Mouse (Mus musculus): ENCODE results near the gene Catsper2. TPM values are rescaled to one million over a fixed set of nuclear protein-coding genes. Genes with fewer than 3 reads are reported as not detected.
"Not testable (repeated sequence)": the region's sequence is repeated elsewhere in the genome, so short reads cannot be mapped to it uniquely, and the experiment has no call there.

Gene Catsper2
- polyA plus RNA-seq, 1 experiment from 2014 or later = 3.8 TPM

DNA sequence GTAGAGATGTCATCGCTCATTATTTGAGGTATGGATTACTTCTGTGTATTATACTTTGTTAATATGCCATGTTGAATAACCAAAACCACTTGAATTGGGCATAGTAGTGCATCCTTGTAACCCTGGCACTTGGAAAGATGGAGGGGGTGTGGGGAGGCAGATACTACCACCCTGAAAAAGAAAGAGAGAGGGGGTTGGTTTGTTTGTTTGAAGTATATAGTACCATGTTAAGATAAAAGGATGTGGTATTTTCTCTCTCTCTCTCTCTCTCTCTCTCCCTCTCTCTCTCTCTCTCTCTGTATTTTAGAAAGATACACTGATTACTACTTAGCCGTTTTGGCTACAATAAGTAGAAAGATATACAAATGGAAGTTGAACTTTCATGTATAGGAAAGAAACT lies 12.3 kb upstream of the Catsper2 start:
- Histone ChIP-seq H3K4me2 (no peak overlapping the region), H3K4me3 (no peak overlapping the region), H3K4me1 (no peaks in the 10 kb centered on the region), H3K9ac (no peak overlapping the region), H3K36me3 (peaks cover 96% of the 10 kb centered on the region), H3K27ac (no peak overlapping the region), H3K27me3 (no peaks in the 10 kb centered on the region), H3K9me3 (no peaks in the 10 kb centered on the region)
- WGBS = 88% methylated on average over 2 of the region's 2 CpGs
- no peak for ATAC-seq (ENCODE audit: insufficient number of reproducible peaks, insufficient read depth, low FRiP score, low TSS enrichment, low read depth)

DNA sequence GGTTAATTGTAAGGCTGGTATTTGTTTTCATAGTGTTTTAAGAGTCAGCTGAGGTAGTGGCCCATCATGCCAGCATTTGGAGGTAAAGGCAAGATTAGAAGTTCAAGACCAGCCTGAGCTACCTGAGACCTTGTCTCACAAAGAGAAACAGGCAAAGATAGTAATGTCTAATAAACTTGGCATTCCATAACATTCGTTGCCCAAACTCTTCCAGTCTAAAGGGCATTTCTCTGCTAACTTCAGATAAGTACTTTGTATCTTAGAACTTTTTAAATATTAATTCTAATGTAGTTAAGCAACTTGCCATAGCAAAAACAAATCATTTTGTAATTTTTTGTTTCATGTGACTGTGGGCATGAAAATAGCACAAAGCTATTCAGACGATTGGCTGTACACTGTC lies 9.6 kb upstream of the Catsper2 start:
- Histone ChIP-seq H3K9me3 (no peaks in the 10 kb centered on the region), H3K4me2 (no peak overlapping the region), H3K9ac (no peak overlapping the region), H3K4me1 (0 out of 2 replicates have a peak, but pooled peaks cover 3% of the 10 kb centered on the region), H3K27ac (no peak overlapping the region), H3K36me3 (peaks cover 87% of the 10 kb centered on the region), H3K27me3 (no peaks in the 10 kb centered on the region), H3K4me3 (no peak overlapping the region)
- no peak for ATAC-seq (ENCODE audit: insufficient number of reproducible peaks, insufficient read depth, low FRiP score, low TSS enrichment, low read depth)
- 92% methylated on average over 2 of the region's 2 CpGs for WGBS

DNA sequence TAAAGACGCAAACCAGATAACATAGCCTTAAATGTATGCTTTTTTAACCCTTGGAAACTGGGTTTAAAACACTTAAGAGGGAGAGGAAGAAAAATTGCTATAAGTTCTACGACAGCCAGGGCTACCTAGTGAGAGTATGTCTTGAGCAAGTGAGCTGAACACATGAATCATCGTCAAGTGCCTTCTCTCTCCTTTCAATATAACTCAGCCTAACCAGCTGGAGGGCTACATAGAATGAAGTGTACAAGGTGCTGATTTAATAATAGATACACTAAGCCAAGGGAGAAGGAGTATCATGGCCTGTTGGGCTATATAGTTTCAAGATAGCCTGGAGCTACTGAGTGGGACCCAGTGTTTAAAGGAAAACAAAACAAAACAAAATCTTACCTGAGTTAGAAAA lies 4.9 kb upstream of the Catsper2 start:
- Histone ChIP-seq H3K4me1 (peaks cover 24% of the 10 kb centered on the region), H3K36me3 (peaks cover 54% of the 10 kb centered on the region), H3K4me3 (no peak overlapping the region), H3K9ac (no peak overlapping the region), H3K4me2 (no peak overlapping the region), H3K9me3 (no peaks in the 10 kb centered on the region), H3K27ac (no peak overlapping the region), H3K27me3 (no peaks in the 10 kb centered on the region)
- WGBS = 92% methylated on average over 3 of the region's 3 CpGs
- ATAC-seq (ENCODE audit: insufficient number of reproducible peaks, insufficient read depth, low FRiP score, low TSS enrichment, low read depth) = no peak

DNA sequence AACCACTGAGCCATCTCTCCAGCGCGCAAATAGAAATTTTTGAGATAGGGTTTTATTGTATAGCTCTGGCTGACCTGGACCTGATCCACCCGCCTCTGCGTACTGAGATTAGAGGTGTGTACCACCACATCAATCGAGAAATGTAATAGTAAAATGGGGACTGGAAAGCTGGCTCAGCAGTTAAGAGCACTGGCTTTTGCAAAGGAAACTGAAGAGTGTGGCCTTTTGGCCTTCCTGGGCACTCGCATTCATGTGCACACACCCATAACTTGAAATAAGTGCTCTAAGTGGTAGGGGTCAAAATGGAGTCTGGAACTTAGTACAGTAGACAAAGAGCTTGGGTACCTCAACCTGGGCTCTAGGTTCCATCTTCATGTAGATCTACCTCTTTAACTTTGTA lies 2.8 kb upstream of the Catsper2 start:
- ATAC-seq (ENCODE audit: insufficient number of reproducible peaks, insufficient read depth, low FRiP score, low TSS enrichment, low read depth) = no peak
- Histone ChIP-seq H3K27me3 (no peaks in the 10 kb centered on the region), H3K36me3 (peaks cover 35% of the 10 kb centered on the region), H3K9me3 (no peaks in the 10 kb centered on the region), H3K4me2 (peak overlapping the region; percentile 68), H3K9ac (no peak overlapping the region), H3K4me1 (peaks cover 24% of the 10 kb centered on the region), H3K27ac (no peak overlapping the region), H3K4me3 (peak overlapping the region; percentile 73; the same call in 1 of the 2 replicates)
- 92% methylated on average over 6 of the region's 6 CpGs for WGBS

DNA sequence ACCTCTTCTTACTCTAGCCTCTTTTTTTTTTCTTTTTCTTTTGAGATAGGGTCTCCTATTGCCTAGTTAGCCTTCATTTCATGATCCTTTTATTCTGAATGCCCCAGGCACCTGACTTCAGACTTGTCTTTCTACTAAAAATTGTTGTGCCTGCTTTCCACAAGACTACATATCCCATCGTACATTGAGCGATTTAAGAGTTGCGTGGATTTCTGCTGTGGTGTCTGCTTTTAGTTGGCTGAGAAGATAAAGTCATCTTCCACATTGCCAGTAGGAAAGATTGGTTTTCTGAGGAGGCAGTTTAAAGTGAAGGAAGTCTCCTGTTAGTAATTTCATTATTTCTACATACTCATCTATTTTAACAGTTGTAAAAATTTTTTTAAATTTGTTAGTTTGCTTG lies 2.0 kb upstream of the Catsper2 start:
- H3K4me3 ChIP-seq = peak overlapping the region; percentile 73
- no peak for ATAC-seq (ENCODE audit: insufficient number of reproducible peaks, insufficient read depth, low FRiP score, low TSS enrichment, low read depth)
- no peak overlapping the region for H3K27ac ChIP-seq
- peaks cover 24% of the 10 kb centered on the region for H3K4me1 ChIP-seq
- peak overlapping the region; percentile 62 for H3K9ac ChIP-seq
- H3K36me3 ChIP-seq = peaks cover 30% of the 10 kb centered on the region
- H3K9me3 ChIP-seq = no peaks in the 10 kb centered on the region
- no peaks in the 10 kb centered on the region for H3K27me3 ChIP-seq
- H3K4me2 ChIP-seq = peak overlapping the region; percentile 68
- 73% methylated on average over 3 of the region's 3 CpGs for WGBS

DNA sequence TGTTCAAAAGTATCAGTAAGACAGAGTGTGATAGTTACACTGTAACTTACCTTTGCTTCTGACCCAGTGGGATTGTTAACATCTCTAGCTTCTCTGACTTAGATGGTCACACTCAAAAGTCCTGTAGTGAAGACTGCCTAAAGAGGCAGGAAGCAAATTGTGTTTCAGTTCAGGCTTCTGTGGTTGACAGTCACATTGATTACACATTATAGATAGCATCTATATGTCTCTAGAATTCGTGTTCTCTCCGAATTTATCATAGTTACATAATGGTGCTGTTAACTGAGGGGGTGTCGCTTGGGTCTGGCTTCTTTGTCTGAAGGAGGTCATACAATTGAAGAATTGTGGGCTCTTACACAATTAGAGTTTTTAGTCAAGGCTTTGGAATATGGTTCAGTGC lies 1.5 kb upstream of the Catsper2 start:
- peak overlapping the region; percentile 62 for H3K9ac ChIP-seq
- ATAC-seq (ENCODE audit: insufficient number of reproducible peaks, insufficient read depth, low FRiP score, low TSS enrichment, low read depth) = no peak
- no peak overlapping the region for H3K27ac ChIP-seq
- H3K27me3 ChIP-seq = no peaks in the 10 kb centered on the region
- H3K36me3 ChIP-seq = peaks cover 26% of the 10 kb centered on the region
- peak overlapping the region; percentile 68 for H3K4me2 ChIP-seq
- H3K9me3 ChIP-seq = no peaks in the 10 kb centered on the region
- 57% methylated on average over 3 of the region's 3 CpGs for WGBS
- peaks cover 24% of the 10 kb centered on the region for H3K4me1 ChIP-seq
- H3K4me3 ChIP-seq = peak overlapping the region; percentile 73

DNA sequence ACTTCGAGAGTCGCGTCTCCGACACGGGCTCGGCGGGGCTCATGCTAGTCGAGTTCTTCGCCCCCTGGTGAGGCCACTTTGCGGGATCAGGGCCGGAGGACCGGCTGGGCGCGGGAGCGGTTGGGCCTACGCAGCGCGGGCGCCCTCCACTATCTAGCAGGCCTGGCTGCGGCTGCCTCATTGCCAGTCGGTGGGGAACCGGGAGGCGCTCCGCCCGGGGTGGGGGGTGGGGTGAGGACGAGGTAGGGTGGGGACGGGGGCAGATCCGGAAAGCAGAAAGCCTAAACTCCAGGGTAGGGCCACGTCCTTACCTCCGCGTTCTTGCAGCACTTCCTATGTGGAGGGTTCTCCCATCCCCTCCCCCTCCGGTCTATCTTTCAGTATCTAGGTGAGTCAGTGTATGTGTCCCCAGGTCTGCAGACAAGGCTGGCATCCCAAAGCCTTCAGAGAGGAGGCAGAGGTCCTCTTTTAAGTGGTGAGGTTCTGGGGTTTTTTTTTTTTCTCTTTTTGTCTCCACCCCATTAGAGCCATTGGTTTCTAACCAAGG lies 620 bp upstream of the Catsper2 start:
- peaks cover 24% of the 10 kb centered on the region for H3K4me1 ChIP-seq
- peak overlapping the region; percentile 95 for H3K27ac ChIP-seq
- WGBS = under 1% methylated on average over 32 of the region's 32 CpGs
- peak overlapping the region; percentile 73 for H3K4me3 ChIP-seq
- peaks cover 21% of the 10 kb centered on the region for H3K36me3 ChIP-seq
- H3K27me3 ChIP-seq = no peaks in the 10 kb centered on the region
- peak; percentile 50 for ATAC-seq (ENCODE audit: insufficient number of reproducible peaks, insufficient read depth, low FRiP score, low TSS enrichment, low read depth)
- peak overlapping the region; percentile 68 for H3K4me2 ChIP-seq
- peak overlapping the region; percentile 98 for H3K9ac ChIP-seq
- no peaks in the 10 kb centered on the region for H3K9me3 ChIP-seq

DNA sequence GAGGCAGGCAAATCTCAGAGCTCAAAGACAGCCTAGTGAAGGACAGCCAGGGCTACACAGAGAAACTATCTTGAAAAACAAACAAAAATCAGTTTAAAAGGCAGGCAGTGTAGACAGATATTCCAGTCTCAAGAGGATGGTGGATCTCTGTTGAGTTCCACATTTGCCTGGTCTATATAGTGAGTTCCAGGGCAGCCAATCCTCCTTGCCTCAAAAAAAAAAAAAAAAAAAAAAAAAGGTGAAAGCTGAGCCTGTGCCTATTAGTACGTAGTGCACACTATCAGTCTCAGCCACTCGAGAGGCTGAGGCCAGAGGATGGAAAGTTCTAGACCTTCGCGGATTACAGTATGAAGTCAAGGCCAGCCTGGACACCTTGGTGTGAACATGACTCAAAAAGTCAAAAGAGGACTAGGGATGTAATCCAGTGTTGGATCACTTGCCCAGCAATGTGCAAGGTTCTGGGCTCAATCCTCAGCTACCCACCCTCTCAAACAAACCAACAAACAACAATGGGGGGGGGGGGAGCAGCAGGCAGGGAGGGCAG lies 677 bp downstream of the Catsper2 start:
- Histone ChIP-seq H3K36me3 (peaks cover 10% of the 10 kb centered on the region), H3K27me3 (no peaks in the 10 kb centered on the region), H3K4me1 (peaks cover 21% of the 10 kb centered on the region), H3K9me3 (no peaks in the 10 kb centered on the region), H3K9ac (peak overlapping the region; percentile 98), H3K27ac (peak overlapping the region; percentile 95), H3K4me3 (peak overlapping the region; percentile 73), H3K4me2 (peak overlapping the region; percentile 68)
- ATAC-seq (ENCODE audit: insufficient number of reproducible peaks, insufficient read depth, low FRiP score, low TSS enrichment, low read depth) = 0 out of 2 replicates have a peak, but pooled peaks have one; percentile 0
- 12% methylated on average over 4 of the region's 4 CpGs for WGBS

DNA sequence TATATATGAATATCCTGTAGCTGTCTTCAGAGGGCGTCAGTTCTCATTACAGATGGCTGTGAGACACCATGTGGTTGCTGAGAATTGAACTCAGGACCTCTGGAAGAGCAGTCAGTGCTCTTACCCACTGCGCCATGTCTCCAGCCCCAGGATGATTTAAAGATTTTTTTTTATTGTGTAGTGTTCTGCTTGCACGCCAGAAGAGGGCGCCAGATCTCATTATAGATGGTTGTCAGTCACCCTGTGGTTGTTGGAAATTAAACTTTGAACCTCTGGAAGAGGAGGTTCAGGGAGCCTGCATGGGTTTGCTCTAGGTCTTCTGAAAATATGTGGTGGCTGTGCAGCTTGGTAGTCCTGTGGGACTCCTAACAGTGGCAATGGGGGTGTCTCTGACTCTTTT lies 5.4 kb downstream of the Catsper2 start:
- no peaks in the 10 kb centered on the region for H3K9me3 ChIP-seq
- no peaks in the 10 kb centered on the region for H3K27me3 ChIP-seq
- H3K4me2 ChIP-seq = no peak overlapping the region
- no peak overlapping the region for H3K27ac ChIP-seq
- no peaks in the 10 kb centered on the region; the same call in 1 of the 2 replicates for H3K4me1 ChIP-seq
- H3K36me3 ChIP-seq = no peaks in the 10 kb centered on the region
- ATAC-seq (ENCODE audit: insufficient number of reproducible peaks, insufficient read depth, low FRiP score, low TSS enrichment, low read depth) = no peak
- 29% methylated on average over 4 of the region's 4 CpGs for WGBS
- H3K9ac ChIP-seq = no peak overlapping the region
- H3K4me3 ChIP-seq = no peak overlapping the region

DNA sequence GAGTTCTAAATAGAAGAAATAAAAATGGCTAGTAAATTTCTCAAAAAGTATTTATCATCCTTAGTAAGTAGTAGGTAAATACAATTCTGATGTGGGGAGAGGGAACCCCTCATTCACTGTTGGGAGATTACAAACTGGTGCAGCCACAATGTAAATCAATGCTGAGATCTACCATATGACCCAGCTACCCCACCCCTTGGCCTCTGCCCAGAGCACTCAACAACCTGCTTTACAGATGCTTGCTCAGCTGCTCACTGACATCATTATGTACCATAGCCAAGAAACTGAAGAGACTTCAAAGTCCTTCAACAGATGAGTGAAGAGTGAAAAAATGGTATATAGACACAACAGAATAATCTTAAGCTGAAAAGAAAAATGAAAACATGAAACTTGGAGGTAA lies 10.3 kb downstream of the Catsper2 start:
- Histone ChIP-seq H3K27me3 (no peaks in the 10 kb centered on the region), H3K4me3 (no peak overlapping the region), H3K27ac (no peak overlapping the region), H3K4me2 (no peak overlapping the region), H3K36me3 (no peaks in the 10 kb centered on the region), H3K9ac (no peak overlapping the region), H3K4me1 (no peaks in the 10 kb centered on the region), H3K9me3 (no peaks in the 10 kb centered on the region)
- no peak for ATAC-seq (ENCODE audit: insufficient number of reproducible peaks, insufficient read depth, low FRiP score, low TSS enrichment, low read depth)

DNA sequence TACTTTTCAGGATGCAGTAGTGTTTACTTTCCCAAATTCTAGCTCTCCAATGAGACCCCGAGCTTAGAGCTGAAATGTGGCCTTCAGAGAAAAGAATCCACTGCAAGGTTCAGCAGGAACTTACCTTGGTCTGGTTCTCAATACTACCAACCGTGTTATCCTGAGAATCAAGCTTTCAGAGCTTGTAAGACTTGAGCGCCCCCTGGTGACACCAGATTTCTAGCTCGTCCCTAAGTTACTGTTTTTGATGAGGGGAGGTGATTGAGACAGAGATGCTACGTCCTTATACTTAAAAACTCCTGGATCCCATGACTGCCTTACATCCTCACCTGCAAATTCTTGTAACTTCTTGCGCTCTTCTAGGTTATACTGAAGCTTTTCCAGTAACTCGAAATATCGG lies 17.0 kb downstream of the Catsper2 start:
- Histone ChIP-seq H3K4me2 (no peak overlapping the region), H3K9ac (no peak overlapping the region), H3K9me3 (no peaks in the 10 kb centered on the region), H3K27me3 (no peaks in the 10 kb centered on the region), H3K4me3 (no peak overlapping the region), H3K36me3 (no peaks in the 10 kb centered on the region), H3K27ac (no peak overlapping the region), H3K4me1 (no peaks in the 10 kb centered on the region)
- 12% methylated on average over 8 of the region's 8 CpGs for WGBS
- no peak for ATAC-seq (ENCODE audit: insufficient number of reproducible peaks, insufficient read depth, low FRiP score, low TSS enrichment, low read depth)

DNA sequence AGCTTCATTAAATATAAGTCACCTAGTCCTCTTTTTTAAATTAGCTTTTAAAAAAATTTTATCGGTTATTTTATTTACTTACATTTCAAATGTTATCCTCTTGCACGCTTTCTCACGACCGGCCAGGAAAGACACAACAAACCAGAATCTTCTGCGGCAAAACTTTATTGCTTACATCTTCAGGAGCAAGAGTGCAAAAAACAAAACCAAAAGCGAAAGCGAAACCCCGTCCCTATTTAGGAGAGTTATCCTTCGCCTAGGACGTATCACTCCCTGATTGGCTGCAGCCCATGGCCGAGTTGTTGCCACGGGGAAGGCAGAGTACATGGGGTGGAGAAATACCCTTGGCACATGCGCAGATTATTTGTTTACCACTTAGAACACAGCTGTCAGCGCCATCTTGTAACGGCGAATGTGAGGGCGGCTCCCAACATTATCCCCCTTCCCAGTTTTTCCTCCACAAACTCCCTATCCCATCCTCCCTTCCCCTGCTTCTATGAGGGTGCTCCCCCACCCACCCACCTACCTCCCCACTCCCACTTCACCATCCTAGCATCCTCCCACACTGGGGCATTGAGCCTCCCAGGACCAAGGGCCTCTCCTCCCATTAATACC lies 26.5 kb downstream of the Catsper2 start, which contains the start of gene Strc:
Strc (minus strand) TSS at position 208 of the 615 bp plus-strand sequence.
- not testable (repeated sequence) for H3K9ac ChIP-seq; H3K27ac ChIP-seq; H3K4me3 ChIP-seq; H3K36me3 ChIP-seq; H3K9me3 ChIP-seq; H3K4me2 ChIP-seq; H3K4me1 ChIP-seq; ATAC-seq (ENCODE audit: insufficient number of reproducible peaks, insufficient read depth, low FRiP score, low TSS enrichment, low read depth); H3K27me3 ChIP-seq
- 93% methylated on average over 17 of the region's 17 CpGs for WGBS
